In genomic region chr8:71668220-71668975, GRCm38 (mm10) we compare ENCODE assay signal across 8 mouse cellular contexts. TPM values are rescaled to one million over a fixed set of nuclear protein-coding genes. Genes with fewer than 3 reads are reported as not detected.
DNase-seq lines count a peak whose midpoint lies in the region; ATAC-seq and TF ChIP-seq lines count a peak whose summit lies in the region.

No protein-coding gene starts in this region.

- H3K9me3 ChIP-seq in kidney, embryonic 16.5 days (ENCODE audit: low read length): no peaks in the 10 kb centered on the region
- no peaks in the 10 kb centered on the region for H3K9me3 ChIP-seq in MEL (replicated peaks; ENCODE audit: insufficient read depth, low read length)
- H3K9me3 ChIP-seq in forebrain, embryonic 13.5 days (replicated peaks): no peaks in the 10 kb centered on the region
- H3K9me3 ChIP-seq in intestine, embryonic 14.5 days (ENCODE audit: control insufficient read depth, low read length): no peaks in the 10 kb centered on the region

- TF ChIP-seq RAD21 in MEL (IDR thresholded peaks at IDR 0.05; ENCODE audit: low read depth, low read length): no peak

- no peak for TF ChIP-seq POLR2A in MEL (IDR thresholded peaks at IDR 0.05; ENCODE audit: control insufficient read depth in 1 of 2, insufficient read depth in 1 of 2, low read depth in 1 of 2, low read length in 2 of 2, poor library complexity in 1 of 2)

- H3K4me1 ChIP-seq in kidney, embryonic 16.5 days (ENCODE audit: insufficient read depth, low read length): peaks cover 44% of the 10 kb centered on the region
- peaks cover 0 to 20% of the 10 kb centered on the region in 2 experiments; a peak in 3 of 4 replicates for H3K4me1 ChIP-seq in MEL (ENCODE audit: control insufficient read depth in 1 of 2, insufficient read depth in 2 of 2, low read length in 2 of 2)
- H3K4me1 ChIP-seq in forebrain, embryonic 13.5 days: peaks cover 60% of the 10 kb centered on the region
- H3K4me1 ChIP-seq in intestine, embryonic 14.5 days (replicated peaks; ENCODE audit: control insufficient read depth, insufficient read depth, low read length): peaks cover 16% of the 10 kb centered on the region

- 0 out of 4 replicates have a peak, but pooled peaks of 1 of the 2 experiments have one; percentile 3 for TF ChIP-seq EP300 in MEL (IDR thresholded peaks at IDR 0.05; ENCODE audit: low read depth in 1 of 2, low read length in 2 of 2)

- 1% methylated on average over 21 of the region's 21 CpGs for WGBS in kidney, embryonic 16.5 days
- 6% methylated on average over 21 of the region's 21 CpGs for WGBS in forebrain, embryonic 13.5 days
- 1% methylated on average over 21 of the region's 21 CpGs for WGBS in intestine, embryonic 14.5 days

- H3K4me3 ChIP-seq in kidney, embryonic 16.5 days (ENCODE audit: low read length): peak overlapping the region; percentile 18
- peak overlapping the region; percentile 37 to 61 for H3K4me3 ChIP-seq in MEL (ENCODE audit: control insufficient read depth in 1 of 2, insufficient read depth in 1 of 2, low read depth in 2 of 2, low read length in 2 of 2)
- H3K4me3 ChIP-seq in forebrain, embryonic 13.5 days: no peak overlapping the region
- H3K4me3 ChIP-seq in intestine, embryonic 14.5 days (ENCODE audit: low read depth, low read length): peak overlapping the region; percentile 1; the same call in 1 of the 2 replicates

- 0 out of 2 replicates have a peak overlapping the region, but pooled peaks have one; percentile 10 for H3K27ac ChIP-seq in kidney, embryonic 16.5 days (ENCODE audit: low read length)
- no peak overlapping the region for H3K27ac ChIP-seq in MEL (ENCODE audit: control insufficient read depth, low read depth, low read length)
- no peak overlapping the region for H3K27ac ChIP-seq in forebrain, embryonic 13.5 days
- H3K27ac ChIP-seq in intestine, embryonic 14.5 days (ENCODE audit: low read depth): no peak overlapping the region

- no peak for TF ChIP-seq CTCF in MEL (IDR thresholded peaks at IDR 0.05 in 2 of 3, conservative IDR thresholded peaks at IDR 0.05 in 1 of 3; ENCODE audit: control insufficient read depth in 1 of 3, insufficient read depth in 1 of 3, low read depth in 2 of 3, low read length in 3 of 3, poor library complexity in 1 of 3, severe bottlenecking in 1 of 3)

- H3K4me2 ChIP-seq in kidney, embryonic 16.5 days (replicated peaks; ENCODE audit: low read depth, low read length): peak overlapping the region; percentile 44
- H3K4me2 ChIP-seq in forebrain, embryonic 13.5 days: peak overlapping the region; percentile 21; the same call in 1 of the 2 replicates
- H3K4me2 ChIP-seq in intestine, embryonic 14.5 days (ENCODE audit: low read length): peak overlapping the region; percentile 38

- H3K9ac ChIP-seq in kidney, embryonic 16.5 days (replicated peaks; ENCODE audit: low read length): peak overlapping the region; percentile 51
- H3K9ac ChIP-seq in MEL (ENCODE audit: control insufficient read depth, low read depth, low read length, poor library complexity, severe bottlenecking): peak overlapping the region; percentile 16
- peak overlapping the region; percentile 39 for H3K9ac ChIP-seq in forebrain, embryonic 13.5 days
- H3K9ac ChIP-seq in intestine, embryonic 14.5 days (ENCODE audit: low read length): peak overlapping the region; percentile 20; the same call in 1 of the 2 replicates

- no peak for ATAC-seq in kidney, embryonic 16.5 days (ENCODE audit: low FRiP score, low TSS enrichment)
- ATAC-seq in forebrain, embryonic 13.5 days: no peak
- ATAC-seq in intestine, embryonic 14.5 days (replicated peaks; ENCODE audit: low FRiP score, low TSS enrichment, low read depth): no peak
- ATAC-seq in megakaryocyte progenitor cell, adult 5-6 weeks (replicated peaks; ENCODE audit: poor library complexity): peak; percentile 29

- DNase-seq in kidney, adult 8-10 months: no peak
- DNase-seq in MEL (ENCODE audit: low read depth, low spot score): peak; percentile 80
- DNase-seq in intestine, embryonic 14.5 days (ENCODE audit: low spot score): peak; percentile 62
- DNase-seq in thymus, postnatal 25 days: peak; percentile 42
- DNase-seq in gastrocnemius, postnatal 10 days: no peak

- no peaks in the 10 kb centered on the region for H3K79me2 ChIP-seq in MEL (ENCODE audit: control insufficient read depth, insufficient read depth, low read length, poor library complexity)

- no peaks in the 10 kb centered on the region for H3K36me3 ChIP-seq in kidney, embryonic 16.5 days (ENCODE audit: insufficient read depth, low read length)
- no peaks in the 10 kb centered on the region for H3K36me3 ChIP-seq in MEL (ENCODE audit: control insufficient read depth in 1 of 2, insufficient read depth in 2 of 2, low read length in 2 of 2)
- peaks cover 8% of the 10 kb centered on the region; the same call in 1 of the 2 replicates for H3K36me3 ChIP-seq in forebrain, embryonic 13.5 days (ENCODE audit: poor library complexity, severe bottlenecking)
- H3K36me3 ChIP-seq in intestine, embryonic 14.5 days (ENCODE audit: control insufficient read depth, insufficient read depth, low read length): no peaks in the 10 kb centered on the region

- peaks cover 30% of the 10 kb centered on the region for H3K27me3 ChIP-seq in kidney, embryonic 16.5 days (ENCODE audit: insufficient read depth, low read length)
- no peaks in the 10 kb centered on the region for H3K27me3 ChIP-seq in MEL (ENCODE audit: control insufficient read depth in 1 of 2, insufficient read depth in 2 of 2, low read length in 2 of 2)
- peaks cover 25% of the 10 kb centered on the region for H3K27me3 ChIP-seq in forebrain, embryonic 13.5 days
- peaks cover 20% of the 10 kb centered on the region for H3K27me3 ChIP-seq in intestine, embryonic 14.5 days (replicated peaks; ENCODE audit: control insufficient read depth, insufficient read depth, low read length)

TF ChIP-seq in MEL, 35 proteins besides CTCF, POLR2A, EP300 and RAD21 (continues in another document):
- peak; percentile 51 for TF ChIP-seq SIN3A (IDR thresholded peaks at IDR 0.05; ENCODE audit: low read length)

RNA-seq across cellular contexts. Expression of gene Unc13a, which starts 3.2 kb away (rescaled TPM):
- polyA plus RNA-seq in kidney, embryonic 16.5 days (2015; fragmentation: Nextera tagmentation; extraction: Ambion mirVana): 0.55 and 0.94 TPM in 2 replicates
- 0.81 and 0.92 TPM in 2 replicates for total RNA-seq in MEL (2012; rRNA removed)
- polyA plus RNA-seq in MEL (2012; ENCODE audit: insufficient read depth in 1 of 2, insufficient read length in 2 of 2, low read depth in 1 of 2, low replicate concordance in 2 of 2, missing spikeins in 1 of 2): 1 to 10 TPM in 1 of 2 experiments, not detected in 1; 3.6 TPM
- 13.0 and 15.8 TPM in 2 replicates for polyA plus RNA-seq in forebrain, embryonic 13.5 days (2015; fragmentation: Nextera tagmentation; extraction: Ambion mirVana)
- polyA plus RNA-seq in intestine, embryonic 14.5 days (2014; fragmentation: Nextera tagmentation; extraction: Ambion mirVana): 1.6 and 2.4 TPM in 2 replicates
- 0.64 and 1.8 TPM in 2 replicates for total RNA-seq in megakaryocyte progenitor cell, adult 5-6 weeks (2015)
- total RNA-seq in megakaryocyte progenitor cell, adult 5-6 weeks (2017): 0.79 and 0.98 TPM in 2 replicates
- total RNA-seq in gastrocnemius, postnatal 10 days (2021): under 1 TPM; 0.38 to 0.45 TPM

RNA-seq across cellular contexts. Expression of gene Jak3, which starts 7.7 kb away (rescaled TPM):
- polyA plus RNA-seq in kidney, embryonic 16.5 days (2015; fragmentation: Nextera tagmentation; extraction: Ambion mirVana): 6.6 and 7.5 TPM in 2 replicates
- 4.2 and 5.1 TPM in 2 replicates for total RNA-seq in MEL (2012; rRNA removed)
- 10 to 100 TPM in 1 of 2 experiments, not detected in 1; 12.4 TPM for polyA plus RNA-seq in MEL (2012; ENCODE audit: insufficient read depth in 1 of 2, insufficient read length in 2 of 2, low read depth in 1 of 2, low replicate concordance in 2 of 2, missing spikeins in 1 of 2)
- 1.6 and 1.7 TPM in 2 replicates for polyA plus RNA-seq in forebrain, embryonic 13.5 days (2015; fragmentation: Nextera tagmentation; extraction: Ambion mirVana)
- 4.1 and 4.5 TPM in 2 replicates for polyA plus RNA-seq in intestine, embryonic 14.5 days (2014; fragmentation: Nextera tagmentation; extraction: Ambion mirVana)
- 9.3 and 11.8 TPM in 2 replicates for total RNA-seq in megakaryocyte progenitor cell, adult 5-6 weeks (2015)
- total RNA-seq in megakaryocyte progenitor cell, adult 5-6 weeks (2017): 7.7 and 9.9 TPM in 2 replicates
- total RNA-seq in gastrocnemius, postnatal 10 days (2021): 1 to 10 TPM; 3.9 to 5.8 TPM

RNA-seq across cellular contexts. Expression of gene Insl3, which starts 20.6 kb away (rescaled TPM):
- 1.3 and 7.7 TPM in 2 replicates for polyA plus RNA-seq in kidney, embryonic 16.5 days (2015; fragmentation: Nextera tagmentation; extraction: Ambion mirVana)
- total RNA-seq in MEL (2012; rRNA removed): 0.54 and 0.69 TPM in 2 replicates
- polyA plus RNA-seq in MEL (2012; ENCODE audit: insufficient read depth in 1 of 2, insufficient read length in 2 of 2, low read depth in 1 of 2, low replicate concordance in 2 of 2, missing spikeins in 1 of 2): 1 to 10 TPM in 1 of 2 experiments, not detected in 1; 4.4 TPM
- polyA plus RNA-seq in forebrain, embryonic 13.5 days (2015; fragmentation: Nextera tagmentation; extraction: Ambion mirVana): 0.47 TPM in 1 of 2 replicates, not detected in the other
- 0.98 and 1.4 TPM in 2 replicates for polyA plus RNA-seq in intestine, embryonic 14.5 days (2014; fragmentation: Nextera tagmentation; extraction: Ambion mirVana)
- total RNA-seq in megakaryocyte progenitor cell, adult 5-6 weeks (2015): 7.1 and 7.2 TPM in 2 replicates
- total RNA-seq in megakaryocyte progenitor cell, adult 5-6 weeks (2017): 1.2 and 1.8 TPM in 2 replicates
- 1 to 10 TPM; 3.1 to 3.7 TPM for total RNA-seq in gastrocnemius, postnatal 10 days (2021)

RNA-seq across cellular contexts. Expression of gene B3gnt3, which starts 33.2 kb away (rescaled TPM):
- 3.3 and 4.2 TPM in 2 replicates for polyA plus RNA-seq in kidney, embryonic 16.5 days (2015; fragmentation: Nextera tagmentation; extraction: Ambion mirVana)
- 0.10 and 0.19 TPM in 2 replicates for total RNA-seq in MEL (2012; rRNA removed)
- under 1 TPM in 1 of 2 experiments, not detected in 1; 0.84 TPM for polyA plus RNA-seq in MEL (2012; ENCODE audit: insufficient read depth in 1 of 2, insufficient read length in 2 of 2, low read depth in 1 of 2, low replicate concordance in 2 of 2, missing spikeins in 1 of 2)
- polyA plus RNA-seq in forebrain, embryonic 13.5 days (2015; fragmentation: Nextera tagmentation; extraction: Ambion mirVana): 0.33 and 0.44 TPM in 2 replicates
- 6.9 and 8.4 TPM in 2 replicates for polyA plus RNA-seq in intestine, embryonic 14.5 days (2014; fragmentation: Nextera tagmentation; extraction: Ambion mirVana)
- 0.15 and 0.54 TPM in 2 replicates for total RNA-seq in megakaryocyte progenitor cell, adult 5-6 weeks (2015)
- 0.12 and 0.34 TPM in 2 replicates for total RNA-seq in megakaryocyte progenitor cell, adult 5-6 weeks (2017)
- 1 to 10 TPM; 4.7 to 5.2 TPM for total RNA-seq in gastrocnemius, postnatal 10 days (2021)

RNA-seq across cellular contexts. Expression of gene Fcho1, which starts 57.1 kb away (rescaled TPM):
- 8.6 and 8.7 TPM in 2 replicates for polyA plus RNA-seq in kidney, embryonic 16.5 days (2015; fragmentation: Nextera tagmentation; extraction: Ambion mirVana)
- 2.3 and 3.7 TPM in 2 replicates for total RNA-seq in MEL (2012; rRNA removed)
- polyA plus RNA-seq in MEL (2012; ENCODE audit: insufficient read depth in 1 of 2, insufficient read length in 2 of 2, low read depth in 1 of 2, low replicate concordance in 2 of 2, missing spikeins in 1 of 2): 1 to 10 TPM in 1 of 2 experiments, not detected in 1; 6.8 TPM
- polyA plus RNA-seq in forebrain, embryonic 13.5 days (2015; fragmentation: Nextera tagmentation; extraction: Ambion mirVana): 39.6 and 47.2 TPM in 2 replicates
- polyA plus RNA-seq in intestine, embryonic 14.5 days (2014; fragmentation: Nextera tagmentation; extraction: Ambion mirVana): 5.8 and 6.9 TPM in 2 replicates
- total RNA-seq in megakaryocyte progenitor cell, adult 5-6 weeks (2015): 49.8 and 51.5 TPM in 2 replicates
- 83.6 and 91.1 TPM in 2 replicates for total RNA-seq in megakaryocyte progenitor cell, adult 5-6 weeks (2017)
- total RNA-seq in gastrocnemius, postnatal 10 days (2021): 1 to 10 TPM in 1 of 2 experiments, under 1 TPM in 1; 0.26 to 1.2 TPM

Comparison
In these comparisons a context has a peak if more than half of its experiments do, and no peak if none do; other contexts are left out.
1. DNase-seq: peak in MEL (single experiment), intestine, embryonic 14.5 days (single experiment) and thymus, postnatal 25 days (single experiment); none in kidney, adult 8-10 months (0 of 2) and gastrocnemius, postnatal 10 days (single experiment).
2. Peak in every context shown above with its lines, with median percentiles within 50 percentile points of each other: H3K4me2 ChIP-seq and H3K9ac ChIP-seq.